Mouse (Mus musculus) lung, postnatal 0 days (tissue): ENCODE results near the gene Gm49339. TPM values are rescaled to one million over a fixed set of nuclear protein-coding genes. Genes with fewer than 3 reads are reported as not detected.
A peak's percentile ranks its signal among the peaks of the same experiment; 100 is the strongest.
"Not testable (repeated sequence)": the region's sequence is repeated elsewhere in the genome, so short reads cannot be mapped to it uniquely, and the experiment has no call there.

Source experiments
- ATAC-seq: fragments of 200-750 bp; cut with Nextera tagmentation; 2 replicates; pipeline ENCODE4 v1.8.0; 2017; ENCODE audit warnings: moderate library complexity
- DNase-seq: peaks from one replicate; pipeline ENCODE4 v3.0.0-alpha.2; 2016; ENCODE audit warnings: low spot score
- H3K27ac ChIP-seq: fragments of 300-500 bp; sonication (generic); 2 replicates; pipeline ENCODE4 v1.5.1; 2014; ENCODE audit warnings: antibody characterized with exemption, mild to moderate bottlenecking, low read length, mixed read lengths
- H3K27me3 ChIP-seq: fragments of 300-500 bp; sonication (generic); replicated peaks from 2 replicates; pipeline ENCODE4 v1.6.1; 2014; ENCODE audit warnings: low read length, mixed read lengths; ENCODE audit not compliant: insufficient read depth
- H3K36me3 ChIP-seq: fragments of 300-500 bp; sonication (generic); 2 replicates; pipeline ENCODE4 v1.6.1; 2014; ENCODE audit warnings: low read length, mixed read lengths; ENCODE audit not compliant: insufficient read depth
- H3K4me1 ChIP-seq: fragments of 300-500 bp; sonication (generic); 2 replicates; pipeline ENCODE4 v1.6.1; 2014; ENCODE audit warnings: antibody characterized with exemption, low read depth, low read length, mixed read lengths; ENCODE audit not compliant: insufficient read depth
- H3K4me2 ChIP-seq: fragments of 300-500 bp; sonication (generic); replicated peaks from 2 replicates; pipeline ENCODE4 v1.6.1; 2014; ENCODE audit warnings: low read depth, mild to moderate bottlenecking, low read length, moderate library complexity, mixed read lengths
- H3K4me3 ChIP-seq: fragments of 300-500 bp; sonication (generic); 2 replicates; pipeline ENCODE4 v1.5.1; 2014; ENCODE audit warnings: low read depth, low read length
- H3K9ac ChIP-seq: fragments of 300-500 bp; sonication (generic); replicated peaks from 2 replicates; pipeline ENCODE4 v1.6.1; 2014; ENCODE audit warnings: low read depth, mild to moderate bottlenecking
- H3K9me3 ChIP-seq: fragments of 300-500 bp; sonication (generic); 2 replicates; pipeline ENCODE4 v1.6.1; 2016; ENCODE audit warnings: low read length, mixed read lengths
- CTCF ChIP-seq: IDR thresholded peaks from 2 replicates; pipeline ENCODE4 v1.5.1; 2016; ENCODE audit warnings: antibody characterized with exemption, mild to moderate bottlenecking
- EP300 ChIP-seq: IDR thresholded peaks from 2 replicates; pipeline ENCODE4 v1.6.1; 2016; ENCODE audit warnings: antibody characterized with exemption, mild to moderate bottlenecking, control low read depth
- WGBS: fragments of 180-500 bp; shearing (Covaris S2); extraction: QIAGEN DNeasy Blood & Tissue Kit; methylation state at CpG from one replicate; pipeline ENCODE4 v1.1.7; 2014; 5-methylcytosine and 5-hydroxymethylcytosine counted together
- polyA plus RNA-seq: library from polyadenylated mRNA; unstranded; fragments of >200 nt; fragmentation: Nextera tagmentation; extraction: Ambion mirVana; gene quantifications from 2 replicates; pipeline ENCODE4 v1.2.1, GENCODE M21; 2015

Gm49339 gene
- polyA plus RNA-seq, 1 experiment from 2014 or later: 7.6 TPM

DNA sequence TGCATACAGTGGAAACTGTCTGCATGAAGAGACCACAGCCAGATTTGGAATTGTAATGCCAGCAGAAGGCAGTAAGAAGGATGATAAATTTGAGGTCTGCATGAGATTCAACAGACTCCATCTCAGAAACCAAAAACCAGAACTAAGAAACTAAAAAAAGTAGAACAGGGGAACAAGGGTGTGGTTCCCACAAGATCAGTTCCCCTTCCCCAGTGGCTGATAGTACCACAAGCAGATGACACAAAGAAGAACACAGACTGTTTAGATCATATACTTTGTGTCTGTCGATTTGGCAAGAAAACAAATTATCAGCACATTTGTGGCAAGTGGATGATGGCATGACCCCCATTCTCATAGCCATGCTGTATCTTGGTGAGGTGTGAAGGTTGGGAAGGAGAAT is 24.6 kb upstream of the Gm49339 start:
- H3K27ac ChIP-seq: no peak overlapping the region
- 84% methylated on average over 1 of the region's 1 CpGs for WGBS
- H3K4me2 ChIP-seq: no peak overlapping the region
- DNase-seq (peak; percentile 23), ATAC-seq (no peak)
- H3K9me3 ChIP-seq: no peaks in the 10 kb centered on the region
- no peaks in the 10 kb centered on the region for H3K4me1 ChIP-seq
- H3K4me3 ChIP-seq: no peak overlapping the region
- H3K27me3 ChIP-seq: no peaks in the 10 kb centered on the region
- no peak overlapping the region for H3K9ac ChIP-seq
- TF ChIP-seq EP300 (no peak), CTCF (no peak)
- H3K36me3 ChIP-seq: no peaks in the 10 kb centered on the region

DNA sequence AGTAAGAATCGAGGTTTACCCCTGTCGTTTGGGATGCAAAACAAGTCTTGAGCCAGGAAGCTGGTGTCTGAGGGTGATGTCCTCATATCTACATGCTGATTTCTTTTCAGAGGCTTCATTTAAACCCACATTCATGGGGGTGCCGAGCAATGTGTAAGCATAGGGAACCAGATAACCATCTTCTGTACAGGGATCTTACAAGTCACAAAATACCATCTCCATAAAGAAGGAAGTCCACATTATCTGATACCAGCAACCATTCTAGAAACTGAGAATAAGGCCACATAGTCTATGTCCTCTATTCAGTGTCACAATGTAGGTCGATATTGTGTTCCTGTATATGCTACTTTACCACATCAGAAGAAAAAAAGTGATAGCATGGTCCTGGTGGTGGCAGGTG is 24.0 kb upstream of the Gm49339 start:
- no peak for TF ChIP-seq CTCF
- no peak for TF ChIP-seq EP300
- Histone ChIP-seq H3K9ac (no peak overlapping the region), H3K4me3 (no peak overlapping the region), H3K9me3 (no peaks in the 10 kb centered on the region), H3K27me3 (no peaks in the 10 kb centered on the region), H3K4me1 (no peaks in the 10 kb centered on the region), H3K36me3 (no peaks in the 10 kb centered on the region), H3K4me2 (no peak overlapping the region), H3K27ac (no peak overlapping the region)
- 64% methylated on average over 4 of the region's 4 CpGs for WGBS
- DNase-seq: no peak
- ATAC-seq: no peak

DNA sequence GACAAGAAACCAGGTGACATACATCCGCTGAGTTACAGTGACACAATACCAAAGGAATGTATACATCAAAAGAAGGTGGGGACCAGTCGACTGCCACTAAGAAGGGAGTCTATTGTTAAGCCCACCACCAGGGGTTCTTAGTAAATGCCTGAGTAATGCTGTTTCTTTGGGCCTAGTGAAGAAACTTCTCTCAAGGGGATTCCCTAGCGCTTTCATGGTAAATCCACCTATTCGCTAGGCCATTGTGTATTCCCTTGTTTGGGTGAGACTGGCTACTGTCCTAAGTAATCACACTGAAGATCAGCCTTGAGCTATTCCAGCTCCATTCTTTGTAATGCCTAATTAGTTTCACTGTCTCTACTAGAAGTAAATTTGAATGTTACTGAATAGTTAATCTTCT is 16.6 kb upstream of the Gm49339 start:
- not testable (repeated sequence) for H3K27me3 ChIP-seq, H3K4me3 ChIP-seq, DNase-seq, H3K4me1 ChIP-seq, H3K36me3 ChIP-seq, ATAC-seq, H3K4me2 ChIP-seq, H3K9me3 ChIP-seq, H3K9ac ChIP-seq, H3K27ac ChIP-seq
- 57% methylated on average over 4 of the region's 4 CpGs for WGBS

DNA sequence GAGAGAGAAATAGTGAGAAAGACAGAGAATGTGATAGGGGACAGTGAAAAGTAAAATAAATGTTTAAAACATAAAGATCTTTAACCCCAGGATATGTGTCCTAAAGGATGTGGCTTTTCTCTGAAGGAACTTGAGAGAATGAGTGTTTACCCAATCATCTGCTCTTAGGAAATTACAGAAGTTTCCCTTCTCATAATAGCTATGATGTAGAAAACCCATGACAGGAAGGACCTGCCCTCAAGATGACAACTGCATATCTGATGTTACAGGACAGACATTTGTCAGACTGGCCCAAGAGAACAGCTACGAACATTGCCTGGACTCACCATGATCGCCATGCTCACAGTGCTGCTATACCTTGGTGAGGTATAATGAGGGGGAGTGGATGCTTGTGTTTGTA is 10.3 kb downstream of the Gm49339 start, which contains the start of gene Lilrb4a:
TSS of gene Lilrb4a (plus strand) at position 266 of the 400 bp plus-strand sequence.
- not testable (repeated sequence) for H3K4me1 ChIP-seq

DNA sequence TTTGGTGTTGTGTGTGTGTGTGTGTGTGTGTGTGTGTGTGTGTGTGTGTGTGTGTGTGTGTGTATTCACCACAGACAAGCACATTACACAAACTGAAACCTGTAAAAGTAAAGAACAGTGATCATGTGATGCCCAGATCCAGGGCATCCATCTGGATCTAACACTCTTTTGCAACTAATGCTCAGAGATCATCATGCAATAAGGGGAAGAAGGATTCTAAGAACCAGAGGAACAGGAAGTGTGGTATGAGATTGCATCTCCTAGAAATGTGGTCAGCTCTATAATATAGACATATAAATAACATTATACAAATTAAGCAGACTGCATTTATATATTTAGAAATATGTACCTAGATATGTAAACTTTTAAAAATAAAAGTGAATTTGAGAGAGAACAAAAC is 39.6 kb downstream of the Gm49339 start:
- Histone ChIP-seq H3K27ac (no peak overlapping the region), H3K4me3 (no peak overlapping the region), H3K4me1 (no peaks in the 10 kb centered on the region), H3K36me3 (no peaks in the 10 kb centered on the region), H3K27me3 (no peaks in the 10 kb centered on the region), H3K9me3 (no peaks in the 10 kb centered on the region), H3K4me2 (no peak overlapping the region), H3K9ac (no peak overlapping the region)
- DNase-seq: peak; percentile 19
- ATAC-seq: no peak
- TF ChIP-seq EP300 (0 out of 2 replicates have a peak, but pooled peaks have one; percentile 9), CTCF (no peak)

More for the DNA sequence above, 10.3 kb downstream of the Gm49339 start, which contains the start of gene Lilrb4a:
- not testable (repeated sequence) for H3K27me3 ChIP-seq, H3K4me3 ChIP-seq, DNase-seq, H3K9me3 ChIP-seq, H3K36me3 ChIP-seq, H3K27ac ChIP-seq, H3K9ac ChIP-seq, H3K4me2 ChIP-seq
- no CpG with 5 or more reads among the region's 2 CpGs for WGBS
- peak; percentile 48 for ATAC-seq

DNA sequence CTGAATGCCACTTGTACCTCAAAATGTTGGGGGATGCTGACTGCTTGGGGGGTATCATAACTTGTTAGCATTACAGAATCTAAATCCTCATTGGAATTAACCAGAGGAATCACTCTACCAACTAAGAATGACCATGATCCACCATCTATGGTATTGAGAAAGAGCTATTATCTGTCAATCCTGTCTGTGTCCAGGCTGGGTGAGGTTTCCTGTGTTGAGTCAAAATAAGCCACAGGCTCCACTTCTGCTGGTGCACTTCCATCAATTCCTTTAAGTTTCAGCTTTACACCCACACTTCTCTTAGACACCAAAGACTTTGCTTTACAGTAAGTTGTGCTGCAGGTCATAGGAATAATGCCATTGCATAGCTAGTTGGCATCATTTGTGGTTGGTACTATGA is 41.0 kb downstream of the Gm49339 start:
- no peak overlapping the region for H3K4me3 ChIP-seq
- DNase-seq: peak; percentile 21
- H3K36me3 ChIP-seq: no peaks in the 10 kb centered on the region
- H3K4me2 ChIP-seq: no peak overlapping the region
- H3K9ac ChIP-seq: no peak overlapping the region
- ATAC-seq: no peak
- H3K9me3 ChIP-seq: no peaks in the 10 kb centered on the region
- no peak for TF ChIP-seq CTCF
- TF ChIP-seq EP300: 0 out of 2 replicates have a peak, but pooled peaks have one; percentile 19
- no peak overlapping the region for H3K27ac ChIP-seq
- H3K4me1 ChIP-seq: no peaks in the 10 kb centered on the region
- H3K27me3 ChIP-seq: no peaks in the 10 kb centered on the region

DNA sequence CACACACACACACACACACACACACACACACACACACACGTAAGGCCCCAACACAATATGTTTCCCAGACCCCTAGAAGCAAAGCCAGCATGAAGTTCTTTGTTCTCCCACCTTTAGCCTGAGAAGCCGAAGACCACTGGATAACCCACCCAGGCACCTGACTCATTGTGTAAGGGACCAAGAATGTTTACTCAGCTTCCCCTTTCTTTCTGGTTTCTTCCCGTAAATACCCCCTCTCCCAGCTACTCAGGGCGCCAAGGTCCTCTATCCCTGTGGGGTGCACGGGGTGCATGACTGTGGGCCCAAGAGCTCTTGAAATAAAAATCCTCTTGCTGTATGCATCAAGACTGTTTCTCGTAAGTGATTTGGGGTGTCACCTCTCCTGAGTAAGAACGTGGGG is 45.7 kb downstream of the Gm49339 start:
- Histone ChIP-seq H3K4me3 (no peak overlapping the region), H3K36me3 (no peaks in the 10 kb centered on the region), H3K27ac (no peak overlapping the region), H3K9me3 (no peaks in the 10 kb centered on the region), H3K27me3 (no peaks in the 10 kb centered on the region), H3K4me2 (no peak overlapping the region), H3K4me1 (no peaks in the 10 kb centered on the region), H3K9ac (no peak overlapping the region)
- ATAC-seq (no peak), DNase-seq (no peak)
- 47% methylated on average over 7 of the region's 7 CpGs for WGBS
- no peak for TF ChIP-seq CTCF
- TF ChIP-seq EP300: no peak
